Comparison of ENCODE assay signal across 8 mouse cellular contexts in the genomic region with DNA sequence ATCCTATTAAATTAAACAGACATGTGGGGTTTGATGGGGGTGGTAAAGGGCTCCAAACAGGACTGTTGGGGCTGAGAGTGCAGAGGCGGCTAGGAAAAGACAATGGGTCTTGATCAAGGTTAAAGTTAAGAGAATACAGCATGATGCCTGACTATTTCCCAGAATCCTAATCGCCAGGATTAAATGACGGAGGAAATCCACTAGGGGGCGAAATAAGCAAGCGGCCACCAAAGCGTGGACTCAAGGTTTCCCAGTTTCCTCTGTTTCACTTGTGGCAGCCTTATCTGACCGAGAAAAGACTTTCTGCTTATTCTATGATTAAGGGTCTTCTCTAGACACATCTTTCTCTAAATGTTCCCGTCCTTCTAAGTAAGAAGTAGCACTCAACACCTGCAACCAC. TPM values are rescaled to one million over a fixed set of nuclear protein-coding genes. Genes with fewer than 3 reads are reported as not detected.
DNase-seq lines count a peak whose midpoint lies in the region; TF ChIP-seq lines count a peak whose summit lies in the region.

No protein-coding gene starts in this region.

- H3K27ac ChIP-seq in left cerebral cortex, adult 2 months: no peak overlapping the region

- peak; percentile 68 for TF ChIP-seq CTCF in left cerebral cortex, adult 2 months (IDR thresholded peaks at IDR 0.05)

- H3K4me3 ChIP-seq in left cerebral cortex, adult 2 months: no peak overlapping the region

- intact Hi-C loops in left cerebral cortex, adult 2 months (cut with DNase I): loop anchor here (10.0 kb wide), 1 partner anchor 708 kb away; a partner anchor contains a TSS
- intact Hi-C loops in left cerebral cortex, postnatal 14 days (cut with DNase I): loop anchor here (5.0 kb wide), 1 partner anchor 115 kb away; no protein-coding TSS in a partner anchor

- no peak for DNase-seq in left cerebral cortex, adult 2 months (ENCODE audit: extremely low spot score in 1 of 2, low spot score in 2 of 2)
- DNase-seq in left cerebral cortex, postnatal 14 days (ENCODE audit: low spot score in 2 of 2): no peak
- peak; percentile 74 for DNase-seq in R1 (ENCODE audit: low read depth, low spot score)
- DNase-seq in cerebellum, postnatal 10 days: peak; percentile 59 to 75
- peak; percentile 15 for DNase-seq in lung, postnatal 14 days
- no peak for DNase-seq in right cerebral cortex, adult 2 months (ENCODE audit: low spot score in 2 of 2)
- no peak for DNase-seq in gastrocnemius, postnatal 25 days
- DNase-seq in layer of hippocampus, adult 11-12 months (ENCODE audit: low spot score): no peak

RNA-seq across cellular contexts. Expression of a gene that starts 31.2 kb away (rescaled TPM):
- 10 to 100 TPM; 36.9 to 42.5 TPM for total RNA-seq in left cerebral cortex, adult 2 months (2021)
- 10 to 100 TPM; 25.7 to 27.0 TPM for total RNA-seq in left cerebral cortex, postnatal 14 days (2021)
- total RNA-seq in gastrocnemius, postnatal 25 days (2021): not detected

Comparison
In these comparisons a context has a peak if more than half of its experiments do, and no peak if none do; other contexts are left out.
1. DNase-seq: peak in R1 (single experiment), cerebellum, postnatal 10 days (2 of 2) and lung, postnatal 14 days (single experiment); none in left cerebral cortex, adult 2 months (0 of 2), left cerebral cortex, postnatal 14 days (0 of 2), right cerebral cortex, adult 2 months (0 of 2), gastrocnemius, postnatal 25 days (single experiment) and layer of hippocampus, adult 11-12 months (single experiment).
2. RNA of a gene that starts 31.2 kb away (total RNA-seq): 36.9 to 42.5 TPM in left cerebral cortex, adult 2 months and 25.7 to 27.0 TPM in left cerebral cortex, postnatal 14 days; not detected in gastrocnemius, postnatal 25 days; every median in the first group is over 10 times any median in the second.